Mouse (Mus musculus) liver, embryonic 14.5 days (tissue): ENCODE data around the gene Kdm2b. TPM values are rescaled to one million over a fixed set of nuclear protein-coding genes. Genes with fewer than 3 reads are reported as not detected.

Experiments used
- ATAC-seq: fragments of 200-750 bp; cut with Nextera tagmentation; 2 replicates; pipeline ENCODE4 v1.8.0; 2017; ENCODE audit warnings: moderate number of reproducible peaks, mild to moderate bottlenecking, moderate library complexity; ENCODE audit not compliant: insufficient read depth
- DNase-seq, 3 experiments: peaks; one replicate each; pipeline ENCODE4 v3.0.0-alpha.2; 2012 to 2013; ENCODE audit warnings: low read depth in 3 of 3, low spot score in 3 of 3
- H3K27ac ChIP-seq: fragments of 300-500 bp; sonication (generic); 2 replicates; pipeline ENCODE4 v1.5.1; 2014; ENCODE audit warnings: moderate library complexity, mild to moderate bottlenecking, control low read depth, inconsistent platforms
- H3K27me3 ChIP-seq: fragments of 300-500 bp; sonication (generic); 2 replicates; pipeline ENCODE4 v1.6.1; 2014; ENCODE audit warnings: mild to moderate bottlenecking, low read length, moderate library complexity; ENCODE audit not compliant: control insufficient read depth, insufficient read depth
- H3K36me3 ChIP-seq: fragments of 300-500 bp; sonication (generic); replicated peaks from 2 replicates; pipeline ENCODE4 v1.6.1; 2014; ENCODE audit warnings: low read depth; ENCODE audit not compliant: control insufficient read depth, insufficient read depth
- H3K4me1 ChIP-seq, 2 experiments: fragments of 200-500 bp in 1 of 2; fragments of 300-500 bp in 1 of 2; sonication (generic) in 1 of 2; replicated peaks; 2 replicates each; pipeline ENCODE4 v1.6.1; 2012 to 2014; ENCODE audit warnings: antibody characterized with exemption in 1 of 2, inconsistent platforms in 1 of 2, low read length in 1 of 2; ENCODE audit not compliant: control insufficient read depth in 2 of 2, insufficient read depth in 2 of 2
- H3K4me2 ChIP-seq: fragments of 300-500 bp; sonication (generic); 2 replicates; pipeline ENCODE4 v1.6.1; 2014; ENCODE audit warnings: low read depth, mild to moderate bottlenecking, control low read depth, moderate library complexity
- H3K4me3 ChIP-seq, 2 experiments: fragments of 200-500 bp in 1 of 2; fragments of 300-500 bp in 1 of 2; sonication (generic) in 1 of 2; 2 replicates each; pipeline ENCODE4 v1.5.1; 2012 to 2014; ENCODE audit warnings: low read depth in 2 of 2, low read length in 2 of 2, mild to moderate bottlenecking in 2 of 2, control low read depth in 1 of 2, inconsistent platforms in 1 of 2, moderate library complexity in 1 of 2; ENCODE audit not compliant: insufficient read depth in 1 of 2
- H3K9ac ChIP-seq: fragments of 300-500 bp; sonication (generic); replicated peaks from 2 replicates; pipeline ENCODE4 v1.6.1; 2014; ENCODE audit warnings: mild to moderate bottlenecking, control low read depth, moderate library complexity
- H3K9me3 ChIP-seq: fragments of 300-500 bp; sonication (generic); 2 replicates; pipeline ENCODE4 v1.6.1; 2016; ENCODE audit warnings: low read length, mixed read lengths; ENCODE audit not compliant: control insufficient read depth
- CTCF ChIP-seq: IDR thresholded peaks from 2 replicates; pipeline ENCODE4 v1.5.1; 2016; ENCODE audit warnings: antibody characterized with exemption, low read depth, control low read depth
- EP300 ChIP-seq: IDR thresholded peaks from 2 replicates; pipeline ENCODE4 v1.6.1; 2016; ENCODE audit warnings: antibody characterized with exemption, low read depth
- WGBS: fragments of 180-500 bp; shearing (Covaris S2); extraction: QIAGEN DNeasy Blood & Tissue Kit; methylation state at CpG from one replicate; pipeline ENCODE4 v1.1.7; 2014; ENCODE audit not compliant: insufficient replicate concordance; 5-methylcytosine and 5-hydroxymethylcytosine counted together
- polyA plus RNA-seq, 2 experiments: library from polyadenylated mRNA; depleted of rRNA in 1 of 2; stranded (reverse) in 1 of 2; unstranded in 1 of 2; fragments of >200 nt; fragmentation: Nextera tagmentation in 1 of 2; extraction: Ambion mirVana in 1 of 2; gene quantifications; 2 replicates each; pipeline versions ENCODE4 v1.2.1 to v1.2.3; 2012 to 2014

Gene Kdm2b
- polyA plus RNA-seq, 2 experiments, result 10.0 to 11.7 TPM

- 85% methylated on average over 4 of the region's 4 CpGs for WGBS
- H3K27me3 ChIP-seq, result no peaks in the 10 kb centered on the region
- no peaks in the 10 kb centered on the region for H3K9me3 ChIP-seq
- H3K36me3 ChIP-seq, result no peaks in the 10 kb centered on the region
- DNase-seq (no peak), ATAC-seq (no peak)
- TF ChIP-seq CTCF (peak; percentile 28; the same call in 1 of the 2 replicates), EP300 (no peak)
- peaks cover 0 to 2% of the 10 kb centered on the region in 2 experiments; a peak in 1 of 4 replicates for H3K4me1 ChIP-seq
- H3K27ac ChIP-seq, result no peak overlapping the region
- no peak overlapping the region for H3K4me3 ChIP-seq
- H3K9ac ChIP-seq, result no peak overlapping the region
- H3K4me2 ChIP-seq, result no peak overlapping the region
Measured at GRCm38 (mm10) chr5:122935810-122936209, 53.8 kb downstream of the Kdm2b start.

- Histone ChIP-seq H3K4me2 (no peak overlapping the region), H3K9me3 (no peaks in the 10 kb centered on the region), H3K27me3 (no peaks in the 10 kb centered on the region), H3K4me1 (peaks cover 0 to 2% of the 10 kb centered on the region in 2 experiments; a peak in 1 of 4 replicates), H3K36me3 (no peaks in the 10 kb centered on the region), H3K27ac (no peak overlapping the region), H3K9ac (no peak overlapping the region), H3K4me3 (no peak overlapping the region)
- no peak for DNase-seq
- TF ChIP-seq EP300 (no peak), CTCF (no peak)
- WGBS, result 77% methylated on average over 7 of the region's 7 CpGs
- no peak for ATAC-seq
Measured at GRCm38 (mm10) chr5:122930991-122931390, 58.6 kb downstream of the Kdm2b start.

- H3K4me1 ChIP-seq, result no peaks in the 10 kb centered on the region; a peak in 1 of 4 replicates
- ATAC-seq (no peak), DNase-seq (no peak)
- no peaks in the 10 kb centered on the region for H3K36me3 ChIP-seq
- WGBS, result 63% methylated on average over 3 of the region's 3 CpGs
- no peak for TF ChIP-seq EP300
- TF ChIP-seq CTCF, result no peak
- no peak overlapping the region for H3K4me3 ChIP-seq
- H3K4me2 ChIP-seq, result no peak overlapping the region
- no peak overlapping the region for H3K27ac ChIP-seq
- no peaks in the 10 kb centered on the region for H3K27me3 ChIP-seq
- H3K9ac ChIP-seq, result no peak overlapping the region
- no peaks in the 10 kb centered on the region for H3K9me3 ChIP-seq
Measured at GRCm38 (mm10) chr5:122928293-122928692, 61.3 kb downstream of the Kdm2b start.

GRCm38 (mm10) chr5:122927703-122928102 is 61.9 kb downstream of the Kdm2b start:
- Histone ChIP-seq H3K4me1 (no peaks in the 10 kb centered on the region; a peak in 2 of 4 replicates), H3K27me3 (no peaks in the 10 kb centered on the region), H3K4me2 (no peak overlapping the region), H3K9me3 (no peaks in the 10 kb centered on the region), H3K4me3 (no peak overlapping the region), H3K36me3 (no peaks in the 10 kb centered on the region), H3K27ac (no peak overlapping the region), H3K9ac (no peak overlapping the region)
- DNase-seq, result no peak
- WGBS, result 61% methylated on average over 6 of the region's 6 CpGs
- ATAC-seq, result no peak
- TF ChIP-seq EP300 (no peak), CTCF (no peak)

- WGBS, result 76% methylated on average over 8 of the region's 8 CpGs
Measured at GRCm38 (mm10) chr5:122927092-122927491, 62.5 kb downstream of the Kdm2b start.

More at GRCm38 (mm10) chr5:122927092-122927491, 62.5 kb downstream of the Kdm2b start:
- TF ChIP-seq EP300 (no peak), CTCF (no peak)
- Histone ChIP-seq H3K4me2 (no peak overlapping the region), H3K27me3 (no peaks in the 10 kb centered on the region), H3K36me3 (no peaks in the 10 kb centered on the region), H3K9me3 (no peaks in the 10 kb centered on the region), H3K4me1 (no peaks in the 10 kb centered on the region; a peak in 2 of 4 replicates), H3K9ac (no peak overlapping the region), H3K4me3 (no peak overlapping the region), H3K27ac (no peak overlapping the region)
- no peak for DNase-seq
- no peak for ATAC-seq
